Mouse (Mus musculus): Measurements from ENCODE around the gene Rars2.
"Not testable (repeated sequence)": the region's sequence is repeated elsewhere in the genome, so short reads cannot be mapped to it uniquely, and the experiment has no call there.

GRCm38 (mm10) chr4:34581489-34581888 is 33.3 kb upstream of the Rars2 start:
- TF ChIP-seq CTCF, POLR2A (IDR thresholded peaks at IDR 0.05; ENCODE audit: insufficient read depth, low read depth, low read length): not testable (repeated sequence)

Measured in olfactory bulb, adult 2 months (tissue).